Mouse (Mus musculus): Measurements from ENCODE around the gene Arpin. TPM values are rescaled to one million over a fixed set of nuclear protein-coding genes. Genes with fewer than 3 reads are reported as not detected.

The Arpin gene
- polyA plus RNA-seq, 1 experiment from 2014 or later, result 29.4 TPM

GRCm38 (mm10) chr7:79907356-79907755 lies 27.8 kb downstream of the Arpin start:
- WGBS, result 48% methylated on average over 2 of the region's 2 CpGs
- Histone ChIP-seq H3K27me3 (ENCODE audit: control insufficient read depth, insufficient read depth, low read length) (no peaks in the 10 kb centered on the region), H3K4me3 (ENCODE audit: control insufficient read depth in 1 of 2, insufficient read depth in 1 of 2, low read depth in 1 of 2, low read length in 2 of 2) (no peak overlapping the region), H3K36me3 (ENCODE audit: control insufficient read depth, insufficient read depth, low read length) (peaks cover 57% of the 10 kb centered on the region), H3K4me2 (ENCODE audit: low read length) (no peak overlapping the region), H3K27ac (replicated peaks in 1 of 2; ENCODE audit: control insufficient read depth in 1 of 2, insufficient read depth in 1 of 2, low read depth in 2 of 2, low read length in 2 of 2) (no peak overlapping the region), H3K9me3 (ENCODE audit: control insufficient read depth, low read length) (no peaks in the 10 kb centered on the region), H3K9ac (ENCODE audit: low read length) (no peak overlapping the region), H3K4me1 (ENCODE audit: control insufficient read depth in 2 of 2, insufficient read depth in 2 of 2, low read length in 2 of 2) (peaks cover 0 to 10% of the 10 kb centered on the region in 2 experiments; a peak in 2 of 4 replicates)
- ATAC-seq (ENCODE audit: insufficient number of reproducible peaks, insufficient read depth, low FRiP score, low read depth), result no peak

GRCm38 (mm10) chr7:79906914-79907313 lies 28.2 kb downstream of the Arpin start:
- H3K36me3 ChIP-seq (ENCODE audit: control insufficient read depth, insufficient read depth, low read length), result peaks cover 59% of the 10 kb centered on the region
- no peak overlapping the region for H3K9ac ChIP-seq (ENCODE audit: low read length)
- H3K9me3 ChIP-seq (ENCODE audit: control insufficient read depth, low read length), result no peaks in the 10 kb centered on the region
- H3K4me2 ChIP-seq (ENCODE audit: low read length), result no peak overlapping the region
- no peak overlapping the region for H3K4me3 ChIP-seq (ENCODE audit: control insufficient read depth in 1 of 2, insufficient read depth in 1 of 2, low read depth in 1 of 2, low read length in 2 of 2)
- 84% methylated on average over 3 of the region's 3 CpGs for WGBS
- ATAC-seq (ENCODE audit: insufficient number of reproducible peaks, insufficient read depth, low FRiP score, low read depth), result no peak
- no peaks in the 10 kb centered on the region for H3K27me3 ChIP-seq (ENCODE audit: control insufficient read depth, insufficient read depth, low read length)
- H3K4me1 ChIP-seq (ENCODE audit: control insufficient read depth in 2 of 2, insufficient read depth in 2 of 2, low read length in 2 of 2), result peaks cover 0 to 10% of the 10 kb centered on the region in 2 experiments; a peak in 2 of 4 replicates
- no peak overlapping the region for H3K27ac ChIP-seq (replicated peaks in 1 of 2; ENCODE audit: control insufficient read depth in 1 of 2, insufficient read depth in 1 of 2, low read depth in 2 of 2, low read length in 2 of 2)

GRCm38 (mm10) chr7:79905193-79905592 lies 30.0 kb downstream of the Arpin start:
- Histone ChIP-seq H3K27me3 (ENCODE audit: control insufficient read depth, insufficient read depth, low read length) (no peaks in the 10 kb centered on the region), H3K9me3 (ENCODE audit: control insufficient read depth, low read length) (no peaks in the 10 kb centered on the region), H3K9ac (ENCODE audit: low read length) (no peak overlapping the region), H3K4me1 (ENCODE audit: control insufficient read depth in 2 of 2, insufficient read depth in 2 of 2, low read length in 2 of 2) (peaks cover 0 to 10% of the 10 kb centered on the region in 2 experiments; a peak in 2 of 4 replicates), H3K4me3 (ENCODE audit: control insufficient read depth in 1 of 2, insufficient read depth in 1 of 2, low read depth in 1 of 2, low read length in 2 of 2) (no peak overlapping the region), H3K27ac (replicated peaks in 1 of 2; ENCODE audit: control insufficient read depth in 1 of 2, insufficient read depth in 1 of 2, low read depth in 2 of 2, low read length in 2 of 2) (no peak overlapping the region), H3K4me2 (ENCODE audit: low read length) (no peak overlapping the region), H3K36me3 (ENCODE audit: control insufficient read depth, insufficient read depth, low read length) (peaks cover 64% of the 10 kb centered on the region)
- 85% methylated on average over 4 of the region's 4 CpGs for WGBS
- ATAC-seq (ENCODE audit: insufficient number of reproducible peaks, insufficient read depth, low FRiP score, low read depth), result no peak

- no peak overlapping the region for H3K4me3 ChIP-seq (ENCODE audit: control insufficient read depth in 1 of 2, insufficient read depth in 1 of 2, low read depth in 1 of 2, low read length in 2 of 2)
- H3K4me2 ChIP-seq (ENCODE audit: low read length), result no peak overlapping the region
- no peak overlapping the region for H3K27ac ChIP-seq (replicated peaks in 1 of 2; ENCODE audit: control insufficient read depth in 1 of 2, insufficient read depth in 1 of 2, low read depth in 2 of 2, low read length in 2 of 2)
- H3K36me3 ChIP-seq (ENCODE audit: control insufficient read depth, insufficient read depth, low read length), result peaks cover 59% of the 10 kb centered on the region
- H3K27me3 ChIP-seq (ENCODE audit: control insufficient read depth, insufficient read depth, low read length), result no peaks in the 10 kb centered on the region
- H3K9ac ChIP-seq (ENCODE audit: low read length), result no peak overlapping the region
- H3K9me3 ChIP-seq (ENCODE audit: control insufficient read depth, low read length), result no peaks in the 10 kb centered on the region
- no peak for ATAC-seq (ENCODE audit: insufficient number of reproducible peaks, insufficient read depth, low FRiP score, low read depth)
- H3K4me1 ChIP-seq (ENCODE audit: control insufficient read depth in 2 of 2, insufficient read depth in 2 of 2, low read length in 2 of 2), result peaks cover 0 to 10% of the 10 kb centered on the region in 2 experiments; a peak in 2 of 4 replicates
- 54% methylated on average over 8 of the region's 8 CpGs for WGBS
Measured at GRCm38 (mm10) chr7:79903160-79903792, 31.9 kb downstream of the Arpin start.

- no peak overlapping the region for H3K27ac ChIP-seq (replicated peaks in 1 of 2; ENCODE audit: control insufficient read depth in 1 of 2, insufficient read depth in 1 of 2, low read depth in 2 of 2, low read length in 2 of 2)
- no peak overlapping the region for H3K4me3 ChIP-seq (ENCODE audit: control insufficient read depth in 1 of 2, insufficient read depth in 1 of 2, low read depth in 1 of 2, low read length in 2 of 2)
- H3K4me2 ChIP-seq (ENCODE audit: low read length), result no peak overlapping the region
- no peak for ATAC-seq (ENCODE audit: insufficient number of reproducible peaks, insufficient read depth, low FRiP score, low read depth)
- H3K4me1 ChIP-seq (ENCODE audit: control insufficient read depth in 2 of 2, insufficient read depth in 2 of 2, low read length in 2 of 2), result peaks cover 0 to 10% of the 10 kb centered on the region in 2 experiments; a peak in 2 of 4 replicates
- H3K9me3 ChIP-seq (ENCODE audit: control insufficient read depth, low read length), result no peaks in the 10 kb centered on the region
- 85% methylated on average over 6 of the region's 6 CpGs for WGBS
- H3K27me3 ChIP-seq (ENCODE audit: control insufficient read depth, insufficient read depth, low read length), result no peaks in the 10 kb centered on the region
- H3K9ac ChIP-seq (ENCODE audit: low read length), result no peak overlapping the region
- peaks cover 54% of the 10 kb centered on the region for H3K36me3 ChIP-seq (ENCODE audit: control insufficient read depth, insufficient read depth, low read length)
Measured at GRCm38 (mm10) chr7:79900753-79901152, 34.4 kb downstream of the Arpin start.

GRCm38 (mm10) chr7:79895225-79895624 lies 39.9 kb downstream of the Arpin start:
- Histone ChIP-seq H3K36me3 (ENCODE audit: control insufficient read depth, insufficient read depth, low read length) (peaks cover 33% of the 10 kb centered on the region), H3K4me1 (ENCODE audit: control insufficient read depth in 2 of 2, insufficient read depth in 2 of 2, low read length in 2 of 2) (peaks cover 11 to 27% of the 10 kb centered on the region in 2 experiments), H3K27me3 (ENCODE audit: control insufficient read depth, insufficient read depth, low read length) (no peaks in the 10 kb centered on the region), H3K4me3 (ENCODE audit: control insufficient read depth in 1 of 2, insufficient read depth in 1 of 2, low read depth in 1 of 2, low read length in 2 of 2) (no peak overlapping the region), H3K4me2 (ENCODE audit: low read length) (no peak overlapping the region), H3K27ac (replicated peaks in 1 of 2; ENCODE audit: control insufficient read depth in 1 of 2, insufficient read depth in 1 of 2, low read depth in 2 of 2, low read length in 2 of 2) (no peak overlapping the region), H3K9ac (ENCODE audit: low read length) (no peak overlapping the region), H3K9me3 (ENCODE audit: control insufficient read depth, low read length) (no peaks in the 10 kb centered on the region)
- ATAC-seq (ENCODE audit: insufficient number of reproducible peaks, insufficient read depth, low FRiP score, low read depth), result no peak
- 76% methylated on average over 3 of the region's 3 CpGs for WGBS

- ATAC-seq (ENCODE audit: insufficient number of reproducible peaks, insufficient read depth, low FRiP score, low read depth), result no peak
Measured at GRCm38 (mm10) chr7:79894790-79895189, 40.4 kb downstream of the Arpin start.

More at GRCm38 (mm10) chr7:79894790-79895189, 40.4 kb downstream of the Arpin start:
- Histone ChIP-seq H3K4me1 (ENCODE audit: control insufficient read depth in 2 of 2, insufficient read depth in 2 of 2, low read length in 2 of 2) (peaks cover 11 to 27% of the 10 kb centered on the region in 2 experiments), H3K9ac (ENCODE audit: low read length) (no peak overlapping the region), H3K36me3 (ENCODE audit: control insufficient read depth, insufficient read depth, low read length) (peaks cover 29% of the 10 kb centered on the region), H3K27ac (replicated peaks in 1 of 2; ENCODE audit: control insufficient read depth in 1 of 2, insufficient read depth in 1 of 2, low read depth in 2 of 2, low read length in 2 of 2) (no peak overlapping the region), H3K9me3 (ENCODE audit: control insufficient read depth, low read length) (no peaks in the 10 kb centered on the region), H3K27me3 (ENCODE audit: control insufficient read depth, insufficient read depth, low read length) (no peaks in the 10 kb centered on the region), H3K4me2 (ENCODE audit: low read length) (no peak overlapping the region), H3K4me3 (ENCODE audit: control insufficient read depth in 1 of 2, insufficient read depth in 1 of 2, low read depth in 1 of 2, low read length in 2 of 2) (no peak overlapping the region)
- 100% methylated on average over 1 of the region's 1 CpGs for WGBS

All from heart, embryonic 14.5 days (tissue).